Mouse (Mus musculus): ENCODE measurements at regions not wholly inside any gene's neighbourhood (a gene's known extent, or its start where the extent isn't known, plus 50 kb on each side); places are given as distances from the start of the nearest gene placed in this dataset.

DNA sequence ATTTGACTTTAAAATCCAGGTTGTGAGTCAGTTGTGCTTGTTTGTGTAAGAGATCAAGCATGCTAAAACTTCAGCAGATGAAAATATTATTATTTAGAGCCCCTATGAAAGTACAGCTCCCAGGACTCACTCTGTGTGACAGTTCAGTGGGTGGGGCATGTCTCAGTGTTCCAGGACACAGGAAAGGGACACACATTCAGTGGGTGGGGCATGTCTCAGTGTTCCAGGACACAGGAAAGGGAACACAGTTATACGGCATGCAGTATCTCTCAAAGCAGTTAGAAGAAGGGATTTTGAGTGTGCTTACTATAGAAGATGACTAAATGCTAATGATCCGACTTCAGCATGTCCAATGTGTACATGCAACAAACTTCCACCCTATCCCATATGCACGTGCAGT, 60.9 kb upstream of the Nkx2-2 start:
- TF ChIP-seq CTCF (IDR thresholded peaks at IDR 0.05; ENCODE audit: control insufficient read depth, insufficient read depth, low read length) = no peak
- no peak for TF ChIP-seq POLR2A (IDR thresholded peaks at IDR 0.05; ENCODE audit: borderline replicate concordance, control insufficient read depth, low read depth, low read length)
- H3K4me1 ChIP-seq (ENCODE audit: control insufficient read depth, insufficient read depth, low read length) = no peaks in the 10 kb centered on the region
- H3K4me3 ChIP-seq (replicated peaks; ENCODE audit: control insufficient read depth, low read depth, low read length) = no peak overlapping the region
- no peak overlapping the region for H3K27ac ChIP-seq (ENCODE audit: control insufficient read depth, insufficient read depth, low read depth, low read length, poor library complexity)
- 75% methylated on average over 3 of the region's 3 CpGs for WGBS

GRCm38 (mm10) chr2:147254137-147254536, 60.1 kb upstream of the Nkx2-2 start:
- TF ChIP-seq CTCF (IDR thresholded peaks at IDR 0.05; ENCODE audit: control insufficient read depth, insufficient read depth, low read length) (no peak), POLR2A (IDR thresholded peaks at IDR 0.05; ENCODE audit: borderline replicate concordance, control insufficient read depth, low read depth, low read length) (no peak)
- H3K4me1 ChIP-seq (ENCODE audit: control insufficient read depth, insufficient read depth, low read length) = no peaks in the 10 kb centered on the region
- H3K4me3 ChIP-seq (replicated peaks; ENCODE audit: control insufficient read depth, low read depth, low read length) = no peak overlapping the region
- 83% methylated on average over 5 of the region's 5 CpGs for WGBS
- H3K27ac ChIP-seq (ENCODE audit: control insufficient read depth, insufficient read depth, low read depth, low read length, poor library complexity) = no peak overlapping the region

- 77% methylated on average over 6 of the region's 6 CpGs for WGBS
- TF ChIP-seq CTCF (IDR thresholded peaks at IDR 0.05; ENCODE audit: control insufficient read depth, insufficient read depth, low read length) = no peak
- no peak for TF ChIP-seq POLR2A (IDR thresholded peaks at IDR 0.05; ENCODE audit: borderline replicate concordance, control insufficient read depth, low read depth, low read length)
- no peak overlapping the region for H3K4me3 ChIP-seq (replicated peaks; ENCODE audit: control insufficient read depth, low read depth, low read length)
- H3K27ac ChIP-seq (ENCODE audit: control insufficient read depth, insufficient read depth, low read depth, low read length, poor library complexity) = no peak overlapping the region
- H3K4me1 ChIP-seq (ENCODE audit: control insufficient read depth, insufficient read depth, low read length) = no peaks in the 10 kb centered on the region
These were observed 54.0 kb upstream of the Nkx2-2 start for GRCm38 (mm10) chr2:147247981-147248514.

DNA sequence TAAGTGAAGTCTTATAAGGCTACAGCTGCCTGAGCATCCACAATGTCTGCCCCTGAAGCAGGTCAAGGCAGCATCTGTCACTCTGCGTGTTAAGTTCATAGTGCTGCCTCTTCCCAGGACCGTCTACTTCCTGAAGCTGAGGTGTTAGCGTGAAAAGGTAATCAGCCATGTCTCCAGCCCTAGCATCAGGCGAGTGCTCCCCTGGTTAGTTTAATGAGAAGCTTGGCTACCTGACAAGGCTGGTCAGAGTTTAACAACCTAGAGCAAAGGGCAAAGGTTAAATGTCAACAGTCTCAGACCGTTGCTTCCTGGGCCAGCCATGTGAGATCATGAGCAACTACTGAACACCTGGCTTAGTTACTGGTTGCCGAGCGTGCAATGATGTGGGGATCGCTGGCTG, 53.2 kb upstream of the Nkx2-2 start:
- TF ChIP-seq POLR2A (IDR thresholded peaks at IDR 0.05; ENCODE audit: borderline replicate concordance, control insufficient read depth, low read depth, low read length) (no peak), CTCF (IDR thresholded peaks at IDR 0.05; ENCODE audit: control insufficient read depth, insufficient read depth, low read length) (no peak)
- WGBS = 74% methylated on average over 8 of the region's 8 CpGs
- H3K27ac ChIP-seq (ENCODE audit: control insufficient read depth, insufficient read depth, low read depth, low read length, poor library complexity) = no peak overlapping the region
- no peak overlapping the region for H3K4me3 ChIP-seq (replicated peaks; ENCODE audit: control insufficient read depth, low read depth, low read length)
- no peaks in the 10 kb centered on the region for H3K4me1 ChIP-seq (ENCODE audit: control insufficient read depth, insufficient read depth, low read length)

- Histone ChIP-seq H3K4me3 (replicated peaks; ENCODE audit: control insufficient read depth, low read depth, low read length) (no peak overlapping the region), H3K4me1 (ENCODE audit: control insufficient read depth, insufficient read depth, low read length) (no peaks in the 10 kb centered on the region), H3K27ac (ENCODE audit: control insufficient read depth, insufficient read depth, low read depth, low read length, poor library complexity) (no peak overlapping the region)
- 81% methylated on average over 1 of the region's 1 CpGs for WGBS
- TF ChIP-seq CTCF (IDR thresholded peaks at IDR 0.05; ENCODE audit: control insufficient read depth, insufficient read depth, low read length) = no peak
- no peak for TF ChIP-seq POLR2A (IDR thresholded peaks at IDR 0.05; ENCODE audit: borderline replicate concordance, control insufficient read depth, low read depth, low read length)
These were observed 50.4 kb upstream of the Nkx2-2 start for GRCm38 (mm10) chr2:147244406-147244805.
